Comparison of ENCODE assay signal across 9 mouse cellular contexts in the genomic region with DNA sequence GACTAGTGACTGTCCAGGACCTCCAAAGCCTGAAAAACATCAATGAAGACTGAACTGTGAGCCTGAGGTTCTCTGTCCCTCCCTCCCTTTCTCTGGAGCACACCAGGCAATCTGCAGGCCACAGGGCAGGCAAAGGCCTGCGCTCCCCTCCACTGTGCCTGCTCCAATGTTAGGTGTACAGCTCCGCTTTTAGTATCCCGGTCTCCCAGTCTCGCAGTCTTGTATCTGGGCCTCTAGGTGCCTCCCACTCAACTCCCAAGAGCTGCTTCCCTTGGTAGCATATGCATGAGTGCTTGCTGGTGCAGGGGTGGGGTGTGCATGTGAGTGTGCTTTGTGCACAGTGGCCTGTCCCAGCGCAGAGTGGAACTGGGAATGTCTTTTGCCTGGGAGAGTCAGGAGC.
DNase-seq lines count a peak whose midpoint lies in the region; ATAC-seq lines count a peak whose summit lies in the region.
"Had no signal": no experiment of that assay in that cellular context is flagged by ENCODE, and none has a peak within 500 bp of the region (broad histone marks: within the 10 kb centered on the region; RNA-seq: fewer than 3 reads in every experiment).

No protein-coding gene starts in this region.

- no peak overlapping the region for H3K9ac ChIP-seq in embryonic facial prominence, embryonic 14.5 days (ENCODE audit: low read depth, low read length)
- H3K9ac ChIP-seq in hindbrain, embryonic 11.5 days (ENCODE audit: low read depth, low read length) = no peak overlapping the region
- no peak overlapping the region for H3K9ac ChIP-seq in midbrain, embryonic 13.5 days (replicated peaks)
- H3K9ac ChIP-seq: liver, embryonic 14.5 days had no signal

- H3K4me1 ChIP-seq in embryonic facial prominence, embryonic 14.5 days (ENCODE audit: control insufficient read depth, insufficient read depth, low read length) = peaks cover 3% of the 10 kb centered on the region; the same call in 1 of the 2 replicates
- H3K4me1 ChIP-seq in hindbrain, embryonic 11.5 days (replicated peaks; ENCODE audit: control insufficient read depth, insufficient read depth, low read length) = no peaks in the 10 kb centered on the region
- peaks cover 4% of the 10 kb centered on the region; the same call in 1 of the 2 replicates for H3K4me1 ChIP-seq in midbrain, embryonic 13.5 days (replicated peaks)

- no peak overlapping the region for H3K27ac ChIP-seq in embryonic facial prominence, embryonic 14.5 days (replicated peaks; ENCODE audit: low read depth, low read length)
- no peak overlapping the region for H3K27ac ChIP-seq in hindbrain, embryonic 11.5 days (ENCODE audit: low read depth, low read length)
- no peak overlapping the region for H3K27ac ChIP-seq in midbrain, embryonic 13.5 days
- H3K27ac ChIP-seq: liver, embryonic 14.5 days had no signal

- peak; percentile 22 for DNase-seq in layer of hippocampus, adult 9-11 months
- no peak for DNase-seq in layer of hippocampus, adult 9-10 months (ENCODE audit: low spot score)
- DNase-seq in embryonic facial prominence, embryonic 14.5 days (ENCODE audit: low spot score) = no peak
- no peak for DNase-seq in hindbrain, embryonic 11.5 days (ENCODE audit: low spot score)
- DNase-seq in adrenal gland, adult (ENCODE audit: inconsistent age in 2 of 2, low spot score in 1 of 2) = no peak

- ATAC-seq in embryonic facial prominence, embryonic 14.5 days (ENCODE audit: low read depth) = peak; percentile 30; the same call in 1 of the 2 replicates
- ATAC-seq in hindbrain, embryonic 11.5 days (ENCODE audit: low FRiP score) = peak; percentile 43
- peak; percentile 46; the same call in 1 of the 2 replicates for ATAC-seq in midbrain, embryonic 13.5 days
- ATAC-seq in megakaryocyte progenitor cell, adult 5-6 weeks (replicated peaks; ENCODE audit: poor library complexity) = no peak
- ATAC-seq in inflammation-experienced regulatory T-cells, adult 6 months = no peak

- no peaks in the 10 kb centered on the region for H3K36me3 ChIP-seq in embryonic facial prominence, embryonic 14.5 days (ENCODE audit: control insufficient read depth, insufficient read depth, low read length)
- no peaks in the 10 kb centered on the region for H3K36me3 ChIP-seq in hindbrain, embryonic 11.5 days (ENCODE audit: control insufficient read depth, insufficient read depth, low read length)
- H3K36me3 ChIP-seq in midbrain, embryonic 13.5 days = no peaks in the 10 kb centered on the region

- no peaks in the 10 kb centered on the region for H3K9me3 ChIP-seq in embryonic facial prominence, embryonic 14.5 days (ENCODE audit: control insufficient read depth, low read length)
- H3K9me3 ChIP-seq in hindbrain, embryonic 11.5 days (ENCODE audit: control insufficient read depth, low read length) = no peaks in the 10 kb centered on the region
- H3K9me3 ChIP-seq in midbrain, embryonic 13.5 days = no peaks in the 10 kb centered on the region

- WGBS in embryonic facial prominence, embryonic 14.5 days = 42% methylated on average over 5 of the region's 5 CpGs
- WGBS in hindbrain, embryonic 11.5 days = 35% methylated on average over 5 of the region's 5 CpGs
- WGBS in midbrain, embryonic 13.5 days = 31% methylated on average over 5 of the region's 5 CpGs

- no peak overlapping the region for H3K4me3 ChIP-seq in embryonic facial prominence, embryonic 14.5 days (ENCODE audit: low read depth, low read length)
- H3K4me3 ChIP-seq in hindbrain, embryonic 11.5 days (ENCODE audit: low read depth, low read length) = no peak overlapping the region
- H3K4me3 ChIP-seq in midbrain, embryonic 13.5 days (replicated peaks) = no peak overlapping the region

- H3K4me2 ChIP-seq in embryonic facial prominence, embryonic 14.5 days (ENCODE audit: low read depth, low read length) = no peak overlapping the region
- H3K4me2 ChIP-seq in hindbrain, embryonic 11.5 days (replicated peaks; ENCODE audit: low read depth, low read length) = no peak overlapping the region
- no peak overlapping the region for H3K4me2 ChIP-seq in midbrain, embryonic 13.5 days (replicated peaks)

- H3K27me3 ChIP-seq in embryonic facial prominence, embryonic 14.5 days (replicated peaks; ENCODE audit: control insufficient read depth, insufficient read depth, low read length) = peaks cover 25% of the 10 kb centered on the region
- peaks cover 10% of the 10 kb centered on the region for H3K27me3 ChIP-seq in hindbrain, embryonic 11.5 days (ENCODE audit: control insufficient read depth, insufficient read depth, low read length)
- peaks cover 77% of the 10 kb centered on the region for H3K27me3 ChIP-seq in midbrain, embryonic 13.5 days

Comparison
In these comparisons a context has a peak if more than half of its experiments do, and no peak if none do; other contexts are left out.
1. ATAC-seq: peak in embryonic facial prominence, embryonic 14.5 days (single experiment), hindbrain, embryonic 11.5 days (single experiment) and midbrain, embryonic 13.5 days (single experiment); none in megakaryocyte progenitor cell, adult 5-6 weeks (single experiment) and inflammation-experienced regulatory T-cells, adult 6 months (single experiment).